Mouse (Mus musculus): ENCODE data around the gene Fzd2. TPM values are rescaled to one million over a fixed set of nuclear protein-coding genes. Genes with fewer than 3 reads are reported as not detected.

Gene Fzd2
- polyA plus RNA-seq, 1 experiment from 2014 or later, result 6.0 TPM

- 6% methylated on average over 22 of the region's 23 CpGs for WGBS
- peak; percentile 94 for ATAC-seq
Measured at GRCm38 (mm10) chr11:102579165-102580033, 24.8 kb upstream of the Fzd2 start, which contains the start of gene Gm11627. TSS of gene Gm11627 (minus strand) at chr11:102579461.

DNA sequence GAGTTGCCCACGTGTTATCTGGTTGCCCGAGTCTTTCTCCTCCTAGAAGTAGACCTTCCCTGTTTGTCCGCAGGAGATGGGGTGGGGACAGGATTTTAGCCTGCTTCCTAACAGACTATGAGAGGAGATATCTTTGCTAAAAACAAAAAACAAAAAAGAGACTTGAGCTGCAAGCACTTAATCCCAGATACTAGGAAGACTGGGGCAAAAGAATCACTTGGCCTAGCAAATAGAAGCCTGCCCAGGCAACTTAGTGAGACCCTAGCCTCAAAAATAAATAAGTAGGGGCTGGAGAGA, 24.2 kb upstream of the Fzd2 start:
- ATAC-seq, result no peak
- Histone ChIP-seq H3K4me1 (ENCODE audit: control insufficient read depth, insufficient read depth, low read depth, low read length) (peaks cover 16% of the 10 kb centered on the region), H3K9ac (ENCODE audit: low read depth, low read length) (no peak overlapping the region), H3K4me2 (ENCODE audit: low read length) (no peak overlapping the region), H3K27ac (ENCODE audit: low read depth, low read length) (no peak overlapping the region), H3K4me3 (ENCODE audit: low read length) (no peak overlapping the region), H3K9me3 (ENCODE audit: control insufficient read depth, low read length) (no peaks in the 10 kb centered on the region), H3K36me3 (ENCODE audit: control insufficient read depth, insufficient read depth, low read length) (no peaks in the 10 kb centered on the region), H3K27me3 (replicated peaks; ENCODE audit: control insufficient read depth, insufficient read depth, low read length) (no peaks in the 10 kb centered on the region)
- WGBS, result 25% methylated on average over 3 of the region's 3 CpGs

More at GRCm38 (mm10) chr11:102579165-102580033, 24.8 kb upstream of the Fzd2 start, which contains the start of gene Gm11627:
- peaks cover 16% of the 10 kb centered on the region for H3K4me1 ChIP-seq (ENCODE audit: control insufficient read depth, insufficient read depth, low read depth, low read length)
- no peaks in the 10 kb centered on the region for H3K9me3 ChIP-seq (ENCODE audit: control insufficient read depth, low read length)
- H3K27me3 ChIP-seq (replicated peaks; ENCODE audit: control insufficient read depth, insufficient read depth, low read length), result no peaks in the 10 kb centered on the region
- H3K4me2 ChIP-seq (ENCODE audit: low read length), result peak within 1 kb of the TSS; percentile 47
- no peaks in the 10 kb centered on the region for H3K36me3 ChIP-seq (ENCODE audit: control insufficient read depth, insufficient read depth, low read length)
- H3K9ac ChIP-seq (ENCODE audit: low read depth, low read length), result peak within 1 kb of the TSS; percentile 20
- H3K27ac ChIP-seq (ENCODE audit: low read depth, low read length), result peak within 1 kb of the TSS; percentile 66
- H3K4me3 ChIP-seq (ENCODE audit: low read length), result peak within 1 kb of the TSS; percentile 19

- H3K27ac ChIP-seq (ENCODE audit: low read depth, low read length), result peak overlapping the region; percentile 60; the same call in 1 of the 2 replicates
- 0 out of 2 replicates have a peak overlapping the region, but pooled peaks have one; percentile 3 for H3K4me2 ChIP-seq (ENCODE audit: low read length)
- WGBS, result 14% methylated on average over 11 of the region's 11 CpGs
- peaks cover 16% of the 10 kb centered on the region for H3K4me1 ChIP-seq (ENCODE audit: control insufficient read depth, insufficient read depth, low read depth, low read length)
- no peaks in the 10 kb centered on the region for H3K36me3 ChIP-seq (ENCODE audit: control insufficient read depth, insufficient read depth, low read length)
- H3K27me3 ChIP-seq (replicated peaks; ENCODE audit: control insufficient read depth, insufficient read depth, low read length), result no peaks in the 10 kb centered on the region; the same call in 1 of the 2 replicates
- H3K9ac ChIP-seq (ENCODE audit: low read depth, low read length), result no peak overlapping the region
- H3K9me3 ChIP-seq (ENCODE audit: control insufficient read depth, low read length), result no peaks in the 10 kb centered on the region
- no peak overlapping the region for H3K4me3 ChIP-seq (ENCODE audit: low read length)
- peak; percentile 72 for ATAC-seq
Measured at GRCm38 (mm10) chr11:102581281-102582015, 22.7 kb upstream of the Fzd2 start.

- Histone ChIP-seq H3K27me3 (replicated peaks; ENCODE audit: control insufficient read depth, insufficient read depth, low read length) (no peaks in the 10 kb centered on the region; the same call in 1 of the 2 replicates), H3K9ac (ENCODE audit: low read depth, low read length) (no peak overlapping the region), H3K27ac (ENCODE audit: low read depth, low read length) (no peak overlapping the region), H3K36me3 (ENCODE audit: control insufficient read depth, insufficient read depth, low read length) (no peaks in the 10 kb centered on the region), H3K9me3 (ENCODE audit: control insufficient read depth, low read length) (no peaks in the 10 kb centered on the region), H3K4me1 (ENCODE audit: control insufficient read depth, insufficient read depth, low read depth, low read length) (peaks cover 16% of the 10 kb centered on the region), H3K4me3 (ENCODE audit: low read length) (no peak overlapping the region), H3K4me2 (ENCODE audit: low read length) (no peak overlapping the region)
- 20% methylated on average over 13 of the region's 13 CpGs for WGBS
- ATAC-seq, result no peak
Measured at GRCm38 (mm10) chr11:102582016-102582610, 22.1 kb upstream of the Fzd2 start.

DNA sequence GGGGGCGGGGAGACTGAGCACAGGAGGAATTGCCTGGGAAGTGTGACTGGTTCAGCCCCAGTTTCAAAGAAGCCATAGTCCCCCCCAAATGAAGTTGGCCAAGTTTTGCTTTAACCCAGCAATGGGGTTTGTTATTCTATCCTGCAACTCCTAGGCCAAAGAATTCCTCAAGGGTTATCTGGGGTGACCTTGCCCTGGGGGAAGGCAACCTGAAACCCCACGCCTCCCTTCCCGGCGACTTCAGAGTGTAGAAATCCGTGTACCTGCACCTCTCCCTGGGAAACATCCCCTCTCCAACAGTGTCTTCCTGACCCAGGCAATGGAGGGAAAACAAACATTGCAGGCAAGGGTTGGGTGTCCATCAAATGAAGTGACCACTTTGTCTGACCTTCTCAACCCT, 21.5 kb upstream of the Fzd2 start:
- no peak for ATAC-seq
- WGBS, result 25% methylated on average over 5 of the region's 5 CpGs

DNA sequence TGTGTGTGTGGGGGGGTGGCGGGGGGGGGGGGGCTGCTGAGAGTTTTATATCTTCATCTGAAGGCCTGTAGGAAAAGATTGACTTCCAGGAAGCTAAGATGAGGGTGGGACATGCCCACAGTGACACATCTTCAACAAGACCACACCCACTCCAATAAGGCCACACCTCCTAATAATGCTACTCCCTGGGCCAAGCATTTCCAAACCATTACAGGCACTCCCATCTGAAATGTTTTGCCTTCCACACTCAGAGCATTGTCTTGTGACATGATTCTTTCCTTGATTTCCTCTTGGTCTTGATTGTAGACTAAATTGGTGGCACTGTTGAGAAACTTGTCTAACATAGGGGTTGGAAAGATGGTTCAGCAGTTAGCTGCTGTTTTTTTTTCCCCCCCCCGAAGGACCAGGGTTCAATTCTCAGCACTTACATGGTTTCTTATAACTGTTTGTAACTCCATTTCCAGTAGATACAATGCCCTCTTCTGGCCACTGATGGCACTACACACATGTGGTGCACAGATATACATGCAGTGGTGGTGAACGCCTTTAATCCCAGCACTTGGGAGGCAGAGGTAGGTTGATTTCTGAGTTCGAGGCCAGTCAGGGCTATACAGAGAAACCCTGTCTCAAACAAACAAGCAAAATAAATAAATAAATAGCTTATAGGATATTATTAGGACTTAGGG, 17.6 kb upstream of the Fzd2 start:
- Histone ChIP-seq H3K4me3 (ENCODE audit: low read length) (no peak overlapping the region), H3K4me2 (ENCODE audit: low read length) (no peak overlapping the region), H3K27me3 (replicated peaks; ENCODE audit: control insufficient read depth, insufficient read depth, low read length) (no peaks in the 10 kb centered on the region; the same call in 1 of the 2 replicates), H3K9ac (ENCODE audit: low read depth, low read length) (no peak overlapping the region), H3K9me3 (ENCODE audit: control insufficient read depth, low read length) (no peaks in the 10 kb centered on the region), H3K4me1 (ENCODE audit: control insufficient read depth, insufficient read depth, low read depth, low read length) (peaks cover 6% of the 10 kb centered on the region), H3K27ac (ENCODE audit: low read depth, low read length) (no peak overlapping the region), H3K36me3 (ENCODE audit: control insufficient read depth, insufficient read depth, low read length) (no peaks in the 10 kb centered on the region)
- 98% methylated on average over 4 of the region's 4 CpGs for WGBS
- no peak for ATAC-seq

More for the DNA sequence above, 21.5 kb upstream of the Fzd2 start:
- no peaks in the 10 kb centered on the region for H3K9me3 ChIP-seq (ENCODE audit: control insufficient read depth, low read length)
- peaks cover 16% of the 10 kb centered on the region for H3K4me1 ChIP-seq (ENCODE audit: control insufficient read depth, insufficient read depth, low read depth, low read length)
- no peak overlapping the region for H3K9ac ChIP-seq (ENCODE audit: low read depth, low read length)
- no peaks in the 10 kb centered on the region for H3K36me3 ChIP-seq (ENCODE audit: control insufficient read depth, insufficient read depth, low read length)
- no peaks in the 10 kb centered on the region; the same call in 1 of the 2 replicates for H3K27me3 ChIP-seq (replicated peaks; ENCODE audit: control insufficient read depth, insufficient read depth, low read length)
- H3K4me2 ChIP-seq (ENCODE audit: low read length), result no peak overlapping the region
- no peak overlapping the region for H3K27ac ChIP-seq (ENCODE audit: low read depth, low read length)
- no peak overlapping the region for H3K4me3 ChIP-seq (ENCODE audit: low read length)

DNA sequence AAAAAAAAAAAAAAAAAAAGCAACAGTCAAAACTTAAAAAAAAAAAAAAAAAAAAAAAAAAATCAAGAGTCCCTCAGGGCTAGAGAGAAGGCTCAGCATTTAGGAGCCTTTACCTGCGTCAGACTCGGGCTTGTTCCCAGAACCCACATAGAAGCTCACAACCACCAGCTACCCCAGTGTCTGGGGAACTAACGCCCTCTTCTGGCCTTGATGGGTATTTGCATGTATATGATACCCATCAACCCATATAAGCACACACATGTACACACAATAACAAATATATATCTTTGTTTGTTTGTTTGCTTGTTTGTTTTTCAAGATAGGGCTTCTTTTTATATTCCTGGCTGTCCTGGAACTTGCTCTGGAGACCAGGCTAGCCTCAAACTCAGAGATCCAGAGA, 16.6 kb upstream of the Fzd2 start:
- no peak for ATAC-seq
- Histone ChIP-seq H3K4me1 (ENCODE audit: control insufficient read depth, insufficient read depth, low read depth, low read length) (no peaks in the 10 kb centered on the region), H3K36me3 (ENCODE audit: control insufficient read depth, insufficient read depth, low read length) (no peaks in the 10 kb centered on the region), H3K4me2 (ENCODE audit: low read length) (no peak overlapping the region), H3K4me3 (ENCODE audit: low read length) (no peak overlapping the region), H3K27me3 (replicated peaks; ENCODE audit: control insufficient read depth, insufficient read depth, low read length) (no peaks in the 10 kb centered on the region; the same call in 1 of the 2 replicates), H3K9me3 (ENCODE audit: control insufficient read depth, low read length) (no peaks in the 10 kb centered on the region), H3K27ac (ENCODE audit: low read depth, low read length) (no peak overlapping the region), H3K9ac (ENCODE audit: low read depth, low read length) (no peak overlapping the region)
- 80% methylated on average over 3 of the region's 3 CpGs for WGBS

- Histone ChIP-seq H3K27ac (ENCODE audit: low read depth, low read length) (no peak overlapping the region), H3K27me3 (replicated peaks; ENCODE audit: control insufficient read depth, insufficient read depth, low read length) (no peaks in the 10 kb centered on the region), H3K36me3 (ENCODE audit: control insufficient read depth, insufficient read depth, low read length) (no peaks in the 10 kb centered on the region), H3K4me1 (ENCODE audit: control insufficient read depth, insufficient read depth, low read depth, low read length) (no peaks in the 10 kb centered on the region), H3K4me2 (ENCODE audit: low read length) (no peak overlapping the region), H3K9ac (ENCODE audit: low read depth, low read length) (no peak overlapping the region), H3K4me3 (ENCODE audit: low read length) (no peak overlapping the region), H3K9me3 (ENCODE audit: control insufficient read depth, low read length) (no peaks in the 10 kb centered on the region)
- ATAC-seq, result no peak
- WGBS, result 9% methylated on average over 4 of the region's 4 CpGs
Measured at GRCm38 (mm10) chr11:102595341-102595820, 8.8 kb upstream of the Fzd2 start.

Data from hindbrain, embryonic 16.5 days (tissue).